Mouse (Mus musculus) kidney, postnatal 0 days (tissue): Measurements from ENCODE around the gene Gm19426. TPM values are rescaled to one million over a fixed set of nuclear protein-coding genes. Genes with fewer than 3 reads are reported as not detected.
A peak's percentile ranks its signal among the peaks of the same experiment; 100 is the strongest.

Source experiments
- ATAC-seq: fragments of 200-750 bp; cut with Nextera tagmentation; replicated peaks from 2 replicates; pipeline ENCODE4 v1.8.0; 2017; ENCODE audit warnings: low read depth, moderate number of reproducible peaks, moderate TSS enrichment, moderate library complexity; ENCODE audit not compliant: low FRiP score
- DNase-seq: peaks from one replicate; pipeline ENCODE4 v3.0.0-alpha.2; 2016; ENCODE audit warnings: low spot score
- H3K27ac ChIP-seq: fragments of 300-500 bp; sonication (generic); 2 replicates; pipeline ENCODE4 v1.5.1; 2014; ENCODE audit warnings: mild to moderate bottlenecking
- H3K27me3 ChIP-seq: fragments of 300-500 bp; sonication (generic); 2 replicates; pipeline ENCODE4 v1.6.1; 2014; ENCODE audit warnings: low read length, mixed read lengths; ENCODE audit not compliant: insufficient read depth
- H3K36me3 ChIP-seq: fragments of 300-500 bp; sonication (generic); 2 replicates; pipeline ENCODE4 v1.6.1; 2014; ENCODE audit warnings: low read length, mixed read lengths; ENCODE audit not compliant: insufficient read depth
- H3K4me1 ChIP-seq: fragments of 300-500 bp; sonication (generic); replicated peaks from 2 replicates; pipeline ENCODE4 v1.6.1; 2014; ENCODE audit warnings: antibody characterized with exemption, low read length, mixed read lengths; ENCODE audit not compliant: insufficient read depth
- H3K4me2 ChIP-seq: fragments of 300-500 bp; sonication (generic); 2 replicates; pipeline ENCODE4 v1.6.1; 2014; ENCODE audit warnings: mild to moderate bottlenecking, low read length, moderate library complexity, mixed read lengths
- H3K4me3 ChIP-seq: fragments of 300-500 bp; sonication (generic); replicated peaks from 2 replicates; pipeline ENCODE4 v1.5.1; 2014; ENCODE audit warnings: low read depth, low read length
- H3K9ac ChIP-seq: fragments of 300-500 bp; sonication (generic); 2 replicates; pipeline ENCODE4 v1.6.1; 2014; ENCODE audit warnings: low read depth, low read length
- H3K9me3 ChIP-seq: fragments of 300-500 bp; sonication (generic); replicated peaks from 2 replicates; pipeline ENCODE4 v1.6.1; 2016; ENCODE audit warnings: low read length, inconsistent platforms, mixed read lengths
- CTCF ChIP-seq: IDR thresholded peaks from 2 replicates; pipeline ENCODE4 v1.5.1; 2016; ENCODE audit warnings: antibody characterized with exemption, low read depth, mild to moderate bottlenecking, moderate library complexity
- WGBS: fragments of 180-500 bp; shearing (Covaris S2); extraction: QIAGEN DNeasy Blood & Tissue Kit; methylation state at CpG from one replicate; pipeline ENCODE4 v1.1.7; 2014; 5-methylcytosine and 5-hydroxymethylcytosine counted together
- polyA plus RNA-seq: library from polyadenylated mRNA; unstranded; fragments of >200 nt; fragmentation: Nextera tagmentation; extraction: Ambion mirVana; gene quantifications from 2 replicates; pipeline ENCODE4 v1.2.1, GENCODE M21; 2015

The Gm19426 gene
- polyA plus RNA-seq, 1 experiment from 2014 or later, result 9.3 TPM

- no peak for ATAC-seq
- WGBS, result 69% methylated on average over 8 of the region's 8 CpGs
- DNase-seq, result no peak
- Histone ChIP-seq H3K9ac (no peak overlapping the region), H3K4me2 (no peak overlapping the region), H3K36me3 (no peaks in the 10 kb centered on the region), H3K27ac (no peak overlapping the region), H3K27me3 (no peaks in the 10 kb centered on the region), H3K4me3 (no peak overlapping the region), H3K9me3 (no peaks in the 10 kb centered on the region), H3K4me1 (no peaks in the 10 kb centered on the region)
- no peak for TF ChIP-seq CTCF
Measured at GRCm38 (mm10) chr2:84760777-84761176, 17.3 kb upstream of the Gm19426 start.

- ATAC-seq, result peak; percentile 54; the same call in 1 of the 2 replicates
- peak; percentile 92 for TF ChIP-seq CTCF
- H3K36me3 ChIP-seq, result no peaks in the 10 kb centered on the region
- H3K27ac ChIP-seq, result no peak overlapping the region
- no peaks in the 10 kb centered on the region for H3K27me3 ChIP-seq
- H3K9ac ChIP-seq, result no peak overlapping the region
- peak; percentile 87 for DNase-seq
- H3K9me3 ChIP-seq, result no peaks in the 10 kb centered on the region
- H3K4me3 ChIP-seq, result no peak overlapping the region
- 0% methylated on average over 2 of the region's 2 CpGs for WGBS
- H3K4me2 ChIP-seq, result no peak overlapping the region
- H3K4me1 ChIP-seq, result no peaks in the 10 kb centered on the region
Measured at GRCm38 (mm10) chr2:84758542-84759127, 15.2 kb upstream of the Gm19426 start.

DNA sequence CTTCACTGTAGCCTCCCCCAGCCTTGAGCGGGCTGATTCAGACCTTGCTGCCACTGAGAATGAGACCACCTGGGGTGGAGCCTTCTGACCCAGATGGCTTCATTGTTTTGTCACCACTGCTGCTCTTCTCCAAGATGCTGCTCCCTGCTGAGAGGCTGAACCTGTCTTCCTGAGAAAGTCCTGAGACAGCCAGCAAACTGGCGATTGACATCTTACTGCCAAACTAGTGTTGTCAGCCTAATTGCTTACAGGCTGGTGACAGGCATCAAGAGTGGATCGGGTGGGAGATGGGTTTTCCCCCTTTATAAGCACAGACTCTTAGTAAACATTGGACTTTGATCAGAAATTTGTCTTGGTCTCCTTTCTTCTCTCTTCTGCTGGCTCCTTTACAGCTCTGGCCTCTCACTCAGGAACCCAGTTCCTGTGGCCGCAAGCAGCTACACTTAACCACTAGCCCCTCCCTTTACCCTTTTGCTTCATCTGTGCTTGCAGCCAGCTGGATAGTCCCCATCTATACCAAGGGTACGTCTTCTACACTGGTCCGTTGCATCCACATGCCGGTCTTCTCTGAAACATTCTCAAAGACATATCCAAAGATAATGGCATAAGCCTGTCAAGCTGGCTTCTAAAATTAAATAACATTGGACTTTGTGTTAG lies 13.7 kb upstream of the Gm19426 start:
- ATAC-seq (no peak), DNase-seq (no peak)
- no peaks in the 10 kb centered on the region for H3K9me3 ChIP-seq
- H3K27me3 ChIP-seq, result no peaks in the 10 kb centered on the region
- no peak overlapping the region for H3K4me3 ChIP-seq
- no peak for TF ChIP-seq CTCF
- no peaks in the 10 kb centered on the region for H3K4me1 ChIP-seq
- no peak overlapping the region for H3K4me2 ChIP-seq
- no peaks in the 10 kb centered on the region for H3K36me3 ChIP-seq
- no peak overlapping the region for H3K9ac ChIP-seq
- no peak overlapping the region for H3K27ac ChIP-seq
- WGBS, result 61% methylated on average over 7 of the region's 7 CpGs

- no peaks in the 10 kb centered on the region for H3K4me1 ChIP-seq
- WGBS, result 67% methylated on average over 5 of the region's 5 CpGs
- no peak overlapping the region for H3K4me3 ChIP-seq
- ATAC-seq (no peak), DNase-seq (no peak)
- TF ChIP-seq CTCF, result no peak
- H3K4me2 ChIP-seq, result no peak overlapping the region
- no peaks in the 10 kb centered on the region for H3K36me3 ChIP-seq
- no peaks in the 10 kb centered on the region for H3K9me3 ChIP-seq
- H3K27me3 ChIP-seq, result no peaks in the 10 kb centered on the region
- no peak overlapping the region for H3K9ac ChIP-seq
- no peak overlapping the region for H3K27ac ChIP-seq
Measured at GRCm38 (mm10) chr2:84756245-84756644, 12.8 kb upstream of the Gm19426 start.

DNA sequence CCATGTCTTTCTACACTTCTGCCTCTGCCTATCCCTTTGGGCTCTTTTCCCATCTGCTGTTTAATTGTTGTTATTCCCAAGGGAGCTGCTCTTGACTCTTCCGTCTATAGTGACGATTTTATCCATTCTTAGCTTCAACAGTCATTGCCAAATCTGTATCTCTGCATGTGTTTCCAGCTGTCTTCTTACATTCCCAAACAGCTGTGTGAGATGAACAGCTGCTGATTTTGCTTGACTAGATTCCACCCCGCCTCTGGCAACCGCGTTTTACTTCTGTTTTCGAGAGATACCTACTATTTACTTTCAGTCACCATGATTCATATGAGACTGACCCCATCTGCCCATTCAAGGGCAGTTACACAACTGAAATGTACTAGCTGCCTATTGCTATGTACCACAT lies 6.7 kb upstream of the Gm19426 start:
- Histone ChIP-seq H3K36me3 (no peaks in the 10 kb centered on the region), H3K4me1 (no peaks in the 10 kb centered on the region), H3K4me2 (no peak overlapping the region), H3K4me3 (no peak overlapping the region), H3K9me3 (no peaks in the 10 kb centered on the region), H3K9ac (no peak overlapping the region), H3K27ac (no peak overlapping the region), H3K27me3 (no peaks in the 10 kb centered on the region)
- WGBS, result 50% methylated on average over 6 of the region's 6 CpGs
- no peak for TF ChIP-seq CTCF
- no peak for ATAC-seq
- DNase-seq, result peak; percentile 71

DNA sequence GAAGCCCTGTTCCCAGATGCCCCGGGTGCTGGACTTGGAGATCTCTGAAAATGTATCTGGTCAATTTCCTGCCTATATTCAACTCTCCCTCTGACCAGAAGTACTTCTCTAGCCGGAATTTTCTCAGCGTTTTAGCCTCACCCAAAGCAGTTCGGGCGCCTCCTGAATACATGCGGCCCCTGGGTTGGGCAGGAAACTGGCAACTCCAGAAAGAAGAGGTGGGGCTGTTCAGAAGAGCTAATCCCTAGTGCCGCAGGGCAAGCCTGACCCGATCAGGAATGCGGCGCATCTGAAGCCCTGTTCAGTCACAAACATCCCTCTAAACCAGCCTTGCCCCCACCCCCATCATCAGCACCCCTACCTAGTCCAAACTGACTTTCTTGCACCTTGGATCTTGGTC lies 671 bp upstream of the Gm19426 start:
- WGBS, result 2% methylated on average over 10 of the region's 10 CpGs
- TF ChIP-seq CTCF, result no peak
- ATAC-seq, result peak; percentile 26; the same call in 1 of the 2 replicates
- Histone ChIP-seq H3K27me3 (no peaks in the 10 kb centered on the region), H3K4me3 (peak overlapping the region; percentile 88), H3K4me1 (peaks cover 28% of the 10 kb centered on the region), H3K9ac (peak overlapping the region; percentile 51; the same call in 1 of the 2 replicates), H3K36me3 (no peaks in the 10 kb centered on the region), H3K4me2 (peak overlapping the region; percentile 85), H3K27ac (peak overlapping the region; percentile 97), H3K9me3 (no peaks in the 10 kb centered on the region)
- DNase-seq, result peak; percentile 57
